Mouse (Mus musculus) intestine, embryonic 15.5 days (tissue): Measurements from ENCODE around the gene Mast1. TPM values are rescaled to one million over a fixed set of nuclear protein-coding genes. Genes with fewer than 3 reads are reported as not detected.
A peak's percentile ranks its signal among the peaks of the same experiment; 100 is the strongest.

ENCODE experiments used
- ATAC-seq: fragments of 200-750 bp; cut with Nextera tagmentation; 2 replicates; pipeline ENCODE4 v1.8.0; 2017; ENCODE audit warnings: moderate TSS enrichment, moderate library complexity
- H3K27ac ChIP-seq: fragments of 300-500 bp; sonication (generic); 2 replicates; pipeline ENCODE4 v1.5.1; 2015; ENCODE audit warnings: mild to moderate bottlenecking, inconsistent platforms
- H3K27me3 ChIP-seq: fragments of 300-500 bp; sonication (generic); replicated peaks from 2 replicates; pipeline ENCODE4 v1.6.1; 2015; ENCODE audit warnings: inconsistent platforms
- H3K36me3 ChIP-seq: fragments of 300-500 bp; sonication (generic); 2 replicates; pipeline ENCODE4 v1.6.1; 2015; ENCODE audit warnings: inconsistent platforms
- H3K4me1 ChIP-seq: fragments of 300-500 bp; sonication (generic); replicated peaks from 2 replicates; pipeline ENCODE4 v1.6.1; 2015; ENCODE audit warnings: inconsistent platforms
- H3K4me2 ChIP-seq: fragments of 300-500 bp; sonication (generic); replicated peaks from 2 replicates; pipeline ENCODE4 v1.6.1; 2015; ENCODE audit warnings: mild to moderate bottlenecking, inconsistent platforms
- H3K4me3 ChIP-seq: fragments of 300-500 bp; sonication (generic); replicated peaks from 2 replicates; pipeline ENCODE4 v1.5.1; 2015; ENCODE audit warnings: inconsistent platforms
- H3K9ac ChIP-seq: fragments of 300-500 bp; sonication (generic); 2 replicates; pipeline ENCODE4 v1.6.1; 2015; ENCODE audit warnings: inconsistent platforms
- H3K9me3 ChIP-seq: fragments of 300-500 bp; sonication (generic); 2 replicates; pipeline ENCODE4 v1.6.1; 2016; ENCODE audit warnings: inconsistent platforms
- WGBS: fragments of 180-500 bp; shearing (Covaris S2); methylation state at CpG from one replicate; pipeline ENCODE4 v1.1.7; 2015; 5-methylcytosine and 5-hydroxymethylcytosine counted together
- polyA plus RNA-seq: library from polyadenylated mRNA; unstranded; fragments of >200 nt; fragmentation: Nextera tagmentation; extraction: Ambion mirVana; gene quantifications from 2 replicates; pipeline ENCODE4 v1.2.1, GENCODE M21; 2015

The Mast1 gene
- polyA plus RNA-seq, 1 experiment from 2014 or later = 1.6 TPM

GRCm38 (mm10) chr8:84946528-84947240 is 9.5 kb upstream of the Mast1 start, which contains the start of gene Rtbdn:
Gene Rtbdn (plus strand): TSS chr8:84946991.
- Histone ChIP-seq H3K9me3 (no peaks in the 10 kb centered on the region), H3K4me2 (peak within 1 kb of the TSS; percentile 74), H3K36me3 (no peaks in the 10 kb centered on the region), H3K4me1 (peaks cover 21% of the 10 kb centered on the region), H3K9ac (no peak within 1 kb of the TSS), H3K27me3 (peaks cover 65% of the 10 kb centered on the region), H3K4me3 (peak within 1 kb of the TSS; percentile 39), H3K27ac (no peak within 1 kb of the TSS)
- WGBS = 14% methylated on average over 17 of the region's 17 CpGs
- 0 out of 2 replicates have a peak, but pooled peaks have one; percentile 26 for ATAC-seq

GRCm38 (mm10) chr8:84945633-84946527 is 8.7 kb upstream of the Mast1 start:
- Histone ChIP-seq H3K4me1 (peaks cover 21% of the 10 kb centered on the region), H3K4me2 (peak overlapping the region; percentile 74), H3K36me3 (no peaks in the 10 kb centered on the region), H3K9me3 (no peaks in the 10 kb centered on the region), H3K4me3 (peak overlapping the region; percentile 39), H3K9ac (no peak overlapping the region), H3K27me3 (peaks cover 59% of the 10 kb centered on the region), H3K27ac (no peak overlapping the region)
- peak; percentile 44 for ATAC-seq
- 1% methylated on average over 51 of the region's 67 CpGs for WGBS

GRCm38 (mm10) chr8:84945235-84945632 is 8.1 kb upstream of the Mast1 start:
- H3K9me3 ChIP-seq = no peaks in the 10 kb centered on the region
- peak; percentile 27; the same call in 1 of the 2 replicates for ATAC-seq
- H3K9ac ChIP-seq = no peak overlapping the region
- peak overlapping the region; percentile 74; the same call in 1 of the 2 replicates for H3K4me2 ChIP-seq
- H3K27me3 ChIP-seq = peaks cover 53% of the 10 kb centered on the region
- H3K4me1 ChIP-seq = peaks cover 21% of the 10 kb centered on the region
- no peak overlapping the region for H3K4me3 ChIP-seq
- 3% methylated on average over 11 of the region's 11 CpGs for WGBS
- H3K36me3 ChIP-seq = no peaks in the 10 kb centered on the region
- no peak overlapping the region for H3K27ac ChIP-seq

- peak overlapping the region; percentile 9; the same call in 1 of the 2 replicates for H3K4me3 ChIP-seq
- WGBS = 4% methylated on average over 26 of the region's 26 CpGs
- peak overlapping the region; percentile 39 for H3K4me2 ChIP-seq
- H3K36me3 ChIP-seq = no peaks in the 10 kb centered on the region
- H3K27me3 ChIP-seq = peaks cover 47% of the 10 kb centered on the region
- H3K9ac ChIP-seq = no peak overlapping the region
- ATAC-seq = peak; percentile 78
- H3K9me3 ChIP-seq = no peaks in the 10 kb centered on the region
- H3K4me1 ChIP-seq = peaks cover 21% of the 10 kb centered on the region
- no peak overlapping the region for H3K27ac ChIP-seq
Measured at GRCm38 (mm10) chr8:84944478-84945160, 7.5 kb upstream of the Mast1 start.

GRCm38 (mm10) chr8:84943699-84944098 is 6.5 kb upstream of the Mast1 start:
- ATAC-seq = no peak
- Histone ChIP-seq H3K9me3 (no peaks in the 10 kb centered on the region), H3K4me1 (peaks cover 21% of the 10 kb centered on the region), H3K36me3 (no peaks in the 10 kb centered on the region), H3K27me3 (peaks cover 48% of the 10 kb centered on the region), H3K9ac (no peak overlapping the region), H3K4me2 (no peak overlapping the region), H3K4me3 (no peak overlapping the region), H3K27ac (no peak overlapping the region)
- 16% methylated on average over 4 of the region's 4 CpGs for WGBS

GRCm38 (mm10) chr8:84937620-84938485 is 694 bp upstream of the Mast1 start:
- Histone ChIP-seq H3K27ac (no peak overlapping the region), H3K9ac (no peak overlapping the region), H3K4me1 (peaks cover 13% of the 10 kb centered on the region), H3K36me3 (no peaks in the 10 kb centered on the region), H3K4me3 (no peak overlapping the region), H3K9me3 (no peaks in the 10 kb centered on the region), H3K4me2 (peak overlapping the region; percentile 85; the same call in 1 of the 2 replicates), H3K27me3 (peaks cover 49% of the 10 kb centered on the region)
- ATAC-seq = no peak
- WGBS = 63% methylated on average over 13 of the region's 13 CpGs

GRCm38 (mm10) chr8:84936041-84936961 is 858 bp downstream of the Mast1 start:
- Histone ChIP-seq H3K27ac (no peak overlapping the region), H3K4me1 (peaks cover 13% of the 10 kb centered on the region), H3K9me3 (no peaks in the 10 kb centered on the region), H3K27me3 (peaks cover 56% of the 10 kb centered on the region), H3K4me3 (peak overlapping the region; percentile 43), H3K4me2 (peak overlapping the region; percentile 85), H3K36me3 (no peaks in the 10 kb centered on the region), H3K9ac (peak overlapping the region; percentile 18; the same call in 1 of the 2 replicates)
- WGBS = 26% methylated on average over 23 of the region's 23 CpGs
- ATAC-seq = 0 out of 2 replicates have a peak, but pooled peaks have one; percentile 3

GRCm38 (mm10) chr8:84935489-84935888 is 1.7 kb downstream of the Mast1 start:
- H3K27ac ChIP-seq = no peak overlapping the region
- H3K36me3 ChIP-seq = no peaks in the 10 kb centered on the region
- peaks cover 13% of the 10 kb centered on the region for H3K4me1 ChIP-seq
- ATAC-seq = peak; percentile 50
- no peaks in the 10 kb centered on the region for H3K9me3 ChIP-seq
- 0 out of 2 replicates have a peak overlapping the region, but pooled peaks have one; percentile 1 for H3K4me2 ChIP-seq
- H3K9ac ChIP-seq = no peak overlapping the region
- no peak overlapping the region for H3K4me3 ChIP-seq
- 5% methylated on average over 14 of the region's 14 CpGs for WGBS
- H3K27me3 ChIP-seq = peaks cover 61% of the 10 kb centered on the region

GRCm38 (mm10) chr8:84934860-84935259 is 2.3 kb downstream of the Mast1 start:
- no peaks in the 10 kb centered on the region for H3K36me3 ChIP-seq
- ATAC-seq = peak; percentile 57
- H3K27ac ChIP-seq = no peak overlapping the region
- H3K4me2 ChIP-seq = peak overlapping the region; percentile 23; the same call in 1 of the 2 replicates
- H3K9me3 ChIP-seq = no peaks in the 10 kb centered on the region
- H3K27me3 ChIP-seq = peaks cover 67% of the 10 kb centered on the region
- H3K4me3 ChIP-seq = no peak overlapping the region
- no peak overlapping the region for H3K9ac ChIP-seq
- H3K4me1 ChIP-seq = peaks cover 13% of the 10 kb centered on the region
- WGBS = 2% methylated on average over 15 of the region's 15 CpGs

- Histone ChIP-seq H3K27me3 (peaks cover 76% of the 10 kb centered on the region), H3K36me3 (no peaks in the 10 kb centered on the region), H3K4me2 (no peak overlapping the region), H3K4me1 (peaks cover 18% of the 10 kb centered on the region), H3K27ac (no peak overlapping the region), H3K4me3 (no peak overlapping the region), H3K9me3 (no peaks in the 10 kb centered on the region), H3K9ac (no peak overlapping the region)
- ATAC-seq = no peak
- 80% methylated on average over 16 of the region's 16 CpGs for WGBS
Measured at GRCm38 (mm10) chr8:84933767-84934559, 3.2 kb downstream of the Mast1 start.
